Mouse (Mus musculus) hindlimb bud, embryonic 11.5 days (tissue): ENCODE data around the gene Hnrnpf.
A peak's percentile ranks its signal among the peaks of the same experiment; 100 is the strongest.

Experiments
- DNase-seq: peaks from one replicate; pipeline ENCODE4 v3.0.0-alpha.2; 2012; ENCODE audit warnings: low read depth, low spot score; ENCODE audit errors: extremely low spot score

Gene Hnrnpf

DNA sequence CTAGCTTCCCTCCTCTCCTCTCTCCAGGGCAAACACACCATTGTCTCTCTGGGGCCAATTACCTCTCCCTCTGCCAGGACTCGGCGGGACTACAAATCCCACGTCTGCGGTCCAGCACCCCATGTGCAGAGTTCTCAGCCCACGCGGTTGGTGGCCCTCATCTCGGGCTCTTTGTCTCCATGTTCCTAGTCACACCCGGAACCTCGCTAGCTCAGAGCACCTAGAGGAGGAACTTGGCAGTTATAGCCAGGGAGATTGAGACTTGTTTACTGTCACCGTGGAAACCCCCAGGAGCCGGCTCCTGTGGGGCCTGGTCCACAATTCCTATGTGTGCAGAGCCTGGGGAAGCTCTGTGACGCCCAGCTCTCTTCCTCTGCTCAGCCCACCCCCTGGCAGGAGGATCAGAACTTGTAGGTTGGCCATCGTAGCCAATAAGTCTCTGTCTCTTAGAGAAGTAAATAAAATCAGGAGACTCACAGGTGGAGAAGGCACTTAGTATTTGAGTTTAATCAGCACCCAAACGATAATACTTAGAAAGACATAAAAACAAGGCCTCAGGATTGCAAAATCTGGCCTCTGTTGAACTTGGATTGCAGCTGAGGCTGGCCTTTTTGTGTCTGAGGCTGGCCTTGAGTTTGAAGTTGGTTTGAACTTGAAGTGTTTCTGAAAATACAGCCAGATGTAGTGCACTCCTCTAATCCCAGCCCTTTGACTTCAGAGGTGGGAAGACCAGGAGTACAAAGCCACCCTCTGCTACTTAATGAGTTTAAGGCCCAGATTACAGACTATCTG is 8.6 kb upstream of the Hnrnpf start:
- DNase-seq = no peak

GRCm38 (mm10) chr6:117892386-117892785 is 7.7 kb upstream of the Hnrnpf start:
- no peak for DNase-seq

GRCm38 (mm10) chr6:117893435-117893834 is 6.7 kb upstream of the Hnrnpf start:
- no peak for DNase-seq

- no peak for DNase-seq
These were observed 2.3 kb upstream of the Hnrnpf start for GRCm38 (mm10) chr6:117897800-117898199.

DNA sequence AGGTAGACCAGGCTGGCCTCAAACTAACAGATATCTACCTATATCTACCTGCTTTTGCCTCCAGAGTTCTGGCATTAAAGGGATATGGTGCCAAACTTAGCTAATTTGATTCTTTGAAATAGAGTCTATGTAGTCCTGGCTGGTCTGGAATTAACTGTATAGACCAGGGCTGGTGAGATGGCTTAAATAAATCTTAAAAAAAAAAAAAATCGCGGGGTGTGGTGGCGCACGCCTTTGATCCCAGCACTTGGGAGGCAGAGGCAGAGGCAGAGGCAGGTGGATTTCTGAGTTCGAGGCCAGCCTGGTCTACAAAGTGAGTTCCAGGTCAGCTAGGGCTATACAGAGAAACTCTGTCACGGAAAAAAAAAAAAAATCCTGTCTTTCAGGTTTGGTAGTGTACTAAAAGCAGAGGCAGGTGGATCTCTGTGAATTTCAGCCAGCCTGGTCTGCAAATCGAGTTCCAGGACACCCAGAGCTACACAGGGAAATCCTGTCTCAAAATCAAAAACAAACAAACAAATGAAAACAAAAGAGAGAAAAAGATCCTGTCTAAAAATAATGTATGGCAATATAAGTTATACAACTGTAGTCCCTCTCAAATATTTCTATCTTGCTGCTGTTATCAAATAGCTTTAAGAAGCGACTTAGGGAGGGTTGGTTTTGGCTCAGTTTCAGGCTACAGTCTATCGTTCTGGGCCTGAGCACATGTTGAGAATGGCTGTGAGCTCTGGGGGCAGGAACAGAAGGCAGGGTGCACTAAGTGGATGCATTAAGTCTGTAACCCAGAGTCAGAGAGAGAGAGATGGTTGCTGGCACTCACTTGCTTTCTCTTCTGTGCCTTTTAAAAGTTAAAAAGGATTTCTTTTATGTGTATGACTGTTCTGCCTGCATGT is 1.6 kb downstream of the Hnrnpf start:
- DNase-seq = no peak

DNA sequence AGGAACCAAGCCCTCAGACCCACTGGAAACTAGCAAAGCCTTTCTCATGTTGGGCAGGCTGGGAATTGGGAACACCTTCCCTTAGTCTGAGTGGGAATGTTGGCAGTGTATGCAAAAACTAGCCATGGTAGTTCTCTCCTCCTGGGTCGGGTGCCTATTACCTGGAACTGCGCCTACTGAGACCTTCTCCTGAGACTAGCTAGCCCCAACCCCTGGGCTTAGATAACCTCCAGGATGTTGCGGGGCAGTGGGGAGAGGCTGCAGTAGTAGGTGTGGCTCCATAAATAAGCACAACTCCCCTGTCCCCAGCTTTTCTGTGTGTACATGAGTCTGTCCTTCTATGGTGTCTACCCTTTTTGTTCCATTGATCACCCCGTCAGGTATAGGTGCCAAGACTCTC is 2.4 kb downstream of the Hnrnpf start:
- DNase-seq = no peak

GRCm38 (mm10) chr6:117903836-117904235 is 3.7 kb downstream of the Hnrnpf start:
- DNase-seq = no peak

- no peak for DNase-seq
These were observed 5.3 kb downstream of the Hnrnpf start for GRCm38 (mm10) chr6:117905260-117905930.

DNA sequence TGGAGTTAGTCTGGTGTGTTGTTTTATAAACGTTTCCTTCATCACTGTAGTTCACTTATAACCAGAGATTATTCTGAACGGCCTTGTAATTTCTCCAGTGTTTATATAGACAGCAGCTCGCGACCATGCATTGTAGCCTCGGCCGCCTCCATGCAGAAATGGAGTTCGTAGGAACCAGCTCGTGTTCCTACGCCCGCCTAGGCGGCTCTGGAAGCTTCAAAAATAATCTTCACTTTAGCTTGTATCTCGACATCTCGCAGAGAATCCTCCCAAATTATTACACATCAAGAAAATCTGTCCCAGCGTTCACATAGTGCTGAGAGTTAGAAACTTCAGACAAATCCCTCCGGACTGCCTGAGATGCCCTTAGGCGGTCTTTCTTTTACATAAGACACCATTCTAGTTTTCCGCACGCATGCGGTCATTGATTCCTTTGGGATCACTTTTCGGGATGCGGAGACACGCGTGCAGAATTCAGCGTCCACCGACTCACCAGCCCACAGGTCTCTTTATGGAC is 5.9 kb downstream of the Hnrnpf start:
- DNase-seq = no peak

DNA sequence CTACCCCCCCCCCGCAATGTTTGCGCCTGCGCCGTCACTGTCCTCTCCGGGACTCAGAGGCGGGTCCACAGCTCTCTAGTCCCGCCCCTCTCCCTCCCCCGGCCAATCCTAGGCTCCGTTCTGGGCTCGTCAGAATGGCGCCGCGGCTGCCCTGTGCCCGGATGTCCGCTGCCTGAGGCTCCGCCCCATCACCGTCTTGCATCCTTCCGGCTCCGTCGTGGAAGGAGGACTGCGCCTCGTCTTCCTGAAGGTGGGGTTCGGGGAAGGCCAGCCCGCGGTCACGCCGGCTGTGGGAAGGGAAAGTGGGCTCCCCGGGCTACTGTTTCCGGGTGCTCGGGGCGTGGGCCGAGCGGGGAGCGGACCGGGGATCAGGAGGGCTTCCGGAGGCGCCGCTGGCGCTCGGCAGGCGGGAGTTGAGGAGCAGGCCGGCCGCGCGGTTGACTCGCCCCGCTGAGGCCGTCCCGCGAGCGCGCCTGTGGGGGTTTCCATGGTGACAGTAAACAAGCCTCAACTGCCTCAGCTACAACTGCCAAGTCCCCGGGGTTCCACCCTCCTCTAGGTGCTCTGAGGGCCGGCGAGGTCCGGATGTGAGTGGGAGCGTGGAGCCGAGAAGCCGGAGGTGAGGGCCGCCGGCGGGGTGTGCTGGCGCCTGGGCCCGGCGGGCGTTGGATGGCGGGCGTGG is 6.6 kb downstream of the Hnrnpf start:
- DNase-seq = peak; percentile 75

DNA sequence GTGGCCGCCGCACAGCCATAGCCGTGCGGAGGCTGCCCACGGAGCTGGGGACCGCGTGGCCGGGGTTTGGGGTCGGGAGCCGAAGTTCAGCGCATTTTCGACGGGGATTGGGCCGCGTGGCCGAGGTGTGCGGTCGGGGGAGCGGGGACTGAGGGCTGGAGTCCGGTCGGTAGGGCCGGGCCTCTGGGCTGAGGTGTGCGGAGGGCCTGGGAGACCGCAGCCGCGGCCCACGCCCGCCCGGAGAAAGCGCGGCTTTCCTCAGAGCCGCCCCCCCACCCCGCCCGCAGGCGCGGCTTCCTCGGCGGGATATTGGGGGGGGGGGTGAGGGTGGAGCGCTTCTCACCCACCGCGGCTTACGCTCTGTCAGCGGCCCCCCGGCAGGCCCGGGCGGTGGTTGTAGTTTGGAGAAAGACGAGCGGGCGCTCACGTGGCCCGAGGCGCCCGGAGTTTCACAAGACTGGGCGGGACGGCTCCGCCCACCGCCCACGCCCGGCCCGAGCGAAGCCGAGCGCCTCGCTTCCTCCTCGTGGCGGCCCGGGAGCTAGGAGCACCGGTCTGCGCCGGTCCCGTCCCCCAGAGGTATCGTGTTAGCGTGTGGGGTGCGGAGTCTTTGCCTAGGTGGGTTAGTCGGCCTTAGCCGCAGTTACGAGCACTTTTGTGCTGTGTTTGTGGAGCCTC is 7.3 kb downstream of the Hnrnpf start:
- no peak for DNase-seq

- DNase-seq = no peak
These were observed 7.8 kb downstream of the Hnrnpf start for GRCm38 (mm10) chr6:117907979-117908355.

GRCm38 (mm10) chr6:117908424-117908900 is 8.3 kb downstream of the Hnrnpf start:
- DNase-seq = no peak

DNA sequence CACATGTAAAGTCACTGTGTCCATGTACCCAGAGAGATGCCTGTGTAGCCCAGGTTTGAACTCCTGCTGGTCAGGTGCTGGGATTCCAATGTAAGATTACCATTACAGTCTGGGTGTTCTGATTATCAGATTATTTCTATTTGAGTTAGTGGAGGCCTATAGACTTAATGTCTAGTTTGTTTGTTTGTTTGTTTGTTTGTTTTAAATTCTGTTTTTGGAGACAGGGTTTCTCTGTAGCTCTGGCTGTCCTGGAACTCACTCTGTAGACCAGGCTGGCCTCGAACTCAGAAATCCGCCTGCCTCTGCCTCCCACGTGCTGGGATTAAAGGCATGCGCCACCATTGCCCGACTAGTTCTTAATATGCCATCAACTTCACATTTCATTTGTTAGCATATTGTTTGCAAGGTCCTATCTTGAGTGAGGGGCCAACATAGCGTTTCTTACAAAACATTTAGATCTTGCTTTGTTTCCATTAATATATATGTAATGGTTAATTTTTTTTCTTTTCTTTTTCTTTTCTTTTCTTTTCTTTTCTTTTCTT is 10.1 kb downstream of the Hnrnpf start:
- no peak for DNase-seq

DNA sequence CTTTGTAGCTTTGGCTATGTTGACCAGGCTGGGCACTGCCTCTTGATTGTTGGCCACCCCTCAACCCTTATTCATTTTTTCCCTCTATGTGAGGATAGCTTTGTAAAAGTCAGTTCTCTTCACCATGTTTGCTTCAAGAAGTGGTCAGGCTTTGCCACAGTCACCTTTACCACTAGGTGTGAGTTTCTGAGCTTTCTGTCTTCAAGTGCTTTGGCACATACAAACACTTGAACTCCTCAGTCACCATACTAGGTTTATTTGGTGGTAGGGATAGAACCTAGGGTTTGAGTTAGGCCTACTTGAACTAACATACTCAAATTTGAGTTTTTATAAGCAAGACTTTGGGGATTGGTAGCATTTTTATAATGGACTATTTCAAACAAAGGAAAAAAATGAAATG is 14.4 kb downstream of the Hnrnpf start:
- DNase-seq = no peak

- no peak for DNase-seq
These were observed 16.1 kb downstream of the Hnrnpf start for GRCm38 (mm10) chr6:117916205-117916736.

DNA sequence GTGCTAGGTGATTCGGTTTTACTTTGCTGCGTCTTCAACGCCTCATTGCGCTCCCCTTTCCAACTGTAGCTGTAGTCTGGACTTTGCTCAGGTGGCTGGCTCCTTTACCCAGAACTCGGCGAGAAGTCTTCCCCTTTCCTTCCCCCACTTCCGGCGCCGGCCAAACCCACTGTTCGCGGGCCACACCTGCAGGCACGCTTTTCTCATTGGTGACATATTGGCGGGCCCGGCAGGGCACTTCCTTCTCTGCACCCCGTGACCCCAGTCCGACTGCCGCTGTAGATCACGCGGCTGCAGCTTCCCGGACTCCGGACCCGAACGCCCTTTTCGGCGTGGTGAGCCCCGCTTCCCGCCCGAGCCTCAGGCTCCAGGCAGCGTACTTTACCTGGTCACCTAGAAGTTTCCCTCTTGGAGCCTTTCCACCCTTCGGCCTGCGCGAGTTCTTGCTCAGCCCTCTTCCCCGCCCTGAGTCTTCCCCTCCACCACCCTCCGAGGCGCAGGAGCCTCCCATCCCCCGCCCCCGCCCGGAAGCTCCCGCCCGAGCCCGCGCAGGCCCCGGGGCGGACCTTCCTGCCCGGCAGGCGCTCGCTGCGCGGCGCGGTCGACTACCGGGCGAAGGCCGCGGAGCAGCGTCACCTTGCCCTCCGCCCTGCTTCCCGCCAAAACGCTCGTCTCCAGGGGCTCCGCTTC is 16.8 kb downstream of the Hnrnpf start:
- peak; percentile 50 for DNase-seq

GRCm38 (mm10) chr6:117917576-117917975 is 17.5 kb downstream of the Hnrnpf start:
- no peak for DNase-seq

GRCm38 (mm10) chr6:117918043-117918442 is 17.9 kb downstream of the Hnrnpf start:
- no peak for DNase-seq
